Mouse (Mus musculus) heart, adult 18-20 months (tissue): ENCODE results near the gene Hoxb8. TPM values are rescaled to one million over a fixed set of nuclear protein-coding genes. Genes with fewer than 3 reads are reported as not detected.

Source experiments
- DNase-seq, 2 experiments: peaks; one replicate each; pipeline ENCODE4 v3.0.0; 2021 to 2022; ENCODE audit warnings: mixed read lengths in 1 of 2
- total RNA-seq, 2 experiments: library from RNA; stranded (reverse); gene quantifications; 2 replicates each; pipeline ENCODE4 v1.2.3; 2021

Hoxb8 gene
- total RNA-seq, 2 experiments from 2014 or later = not detected

DNA sequence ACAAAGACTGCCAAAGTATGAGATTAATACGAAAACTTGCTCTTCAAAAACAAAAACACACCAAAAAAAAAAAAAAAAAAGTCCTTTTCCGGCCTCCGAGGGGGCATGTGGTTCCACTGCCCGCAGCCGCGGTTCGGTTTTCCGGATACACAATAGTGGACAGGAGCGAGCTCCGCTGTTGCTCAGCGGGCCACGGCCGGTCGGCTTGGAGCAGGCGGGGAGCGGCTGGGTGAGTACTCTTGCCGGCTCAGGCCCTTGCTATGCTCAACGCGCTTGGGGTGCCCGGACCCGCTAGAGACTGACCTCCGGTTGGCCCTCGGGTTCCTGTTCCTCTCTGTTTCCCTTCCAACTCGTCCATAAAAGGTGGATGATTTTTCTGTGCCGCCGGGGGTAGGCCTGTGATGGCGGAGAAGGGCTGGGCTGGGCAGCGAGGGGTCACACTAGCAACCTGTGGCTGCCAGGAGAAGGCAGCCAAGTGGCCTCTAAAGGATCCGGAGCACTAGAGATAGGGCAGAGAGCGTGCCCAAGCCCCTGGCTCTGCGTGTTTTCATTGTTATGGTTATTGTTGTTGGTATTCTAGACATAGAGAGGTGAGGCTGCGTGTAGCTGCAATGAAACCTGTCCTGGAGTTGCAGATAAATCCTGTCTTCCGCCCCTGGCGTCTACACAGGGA lies 33.1 kb downstream of the Hoxb8 start:
- DNase-seq = no peak

DNA sequence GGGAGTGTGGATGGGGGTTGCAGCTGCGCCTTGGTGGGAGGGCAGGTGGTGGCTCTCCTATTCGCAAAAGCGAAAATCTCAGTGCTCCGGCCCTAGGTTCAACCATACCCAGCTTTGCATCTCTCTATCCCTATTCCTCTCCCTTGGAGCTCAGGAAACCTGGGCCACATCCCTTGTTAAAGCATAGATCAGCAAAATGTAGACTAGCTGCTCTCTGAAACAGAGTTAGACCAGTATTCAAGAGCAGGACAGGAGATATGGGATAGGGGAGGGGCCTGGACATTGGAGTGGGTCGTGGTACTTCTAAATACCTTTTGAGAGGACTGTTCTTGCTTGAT lies 33.6 kb downstream of the Hoxb8 start:
- DNase-seq = no peak

DNA sequence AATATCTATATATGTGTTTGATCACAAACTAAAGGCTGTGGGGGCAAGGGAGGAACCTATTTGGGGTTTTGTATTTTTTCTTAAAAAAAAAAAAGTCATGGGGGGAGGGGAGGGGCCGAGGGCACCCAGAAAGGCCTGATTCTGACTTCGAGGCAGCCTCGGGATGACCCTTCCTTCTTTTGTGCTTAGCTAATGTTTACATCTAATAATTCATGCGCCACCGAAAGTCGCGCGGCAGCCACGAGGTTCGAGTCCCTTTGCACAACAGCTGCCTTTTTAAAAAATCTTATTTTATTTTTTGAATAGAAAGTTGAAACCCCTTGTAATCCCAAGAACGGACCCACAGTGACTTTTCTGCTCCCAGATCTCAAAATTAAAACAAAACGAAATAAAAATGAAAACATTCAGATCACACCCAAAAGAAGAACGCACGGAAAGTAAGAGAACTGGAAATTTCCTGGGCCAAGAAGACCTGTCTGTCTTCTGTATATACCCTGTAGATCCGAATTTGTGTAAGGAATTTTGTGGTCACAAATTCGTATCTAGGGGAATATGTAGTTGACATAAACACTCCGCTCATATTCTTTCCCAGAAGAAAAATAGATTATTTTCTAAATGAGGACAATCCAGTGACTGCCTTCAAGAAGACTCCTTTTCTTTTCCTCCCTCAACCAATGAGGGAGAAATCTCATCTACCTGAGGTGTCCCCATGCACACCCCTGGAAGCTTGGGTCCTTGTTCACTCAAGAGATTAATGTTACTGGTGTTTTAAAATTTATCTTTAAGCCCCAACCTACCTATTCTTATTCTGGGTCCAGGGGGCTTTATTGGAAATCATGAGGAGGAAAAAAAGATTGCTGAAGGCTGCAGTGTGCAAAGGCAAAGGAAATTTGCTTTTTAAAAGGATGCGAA lies 35.2 kb downstream of the Hoxb8 start:
- no peak for DNase-seq

DNA sequence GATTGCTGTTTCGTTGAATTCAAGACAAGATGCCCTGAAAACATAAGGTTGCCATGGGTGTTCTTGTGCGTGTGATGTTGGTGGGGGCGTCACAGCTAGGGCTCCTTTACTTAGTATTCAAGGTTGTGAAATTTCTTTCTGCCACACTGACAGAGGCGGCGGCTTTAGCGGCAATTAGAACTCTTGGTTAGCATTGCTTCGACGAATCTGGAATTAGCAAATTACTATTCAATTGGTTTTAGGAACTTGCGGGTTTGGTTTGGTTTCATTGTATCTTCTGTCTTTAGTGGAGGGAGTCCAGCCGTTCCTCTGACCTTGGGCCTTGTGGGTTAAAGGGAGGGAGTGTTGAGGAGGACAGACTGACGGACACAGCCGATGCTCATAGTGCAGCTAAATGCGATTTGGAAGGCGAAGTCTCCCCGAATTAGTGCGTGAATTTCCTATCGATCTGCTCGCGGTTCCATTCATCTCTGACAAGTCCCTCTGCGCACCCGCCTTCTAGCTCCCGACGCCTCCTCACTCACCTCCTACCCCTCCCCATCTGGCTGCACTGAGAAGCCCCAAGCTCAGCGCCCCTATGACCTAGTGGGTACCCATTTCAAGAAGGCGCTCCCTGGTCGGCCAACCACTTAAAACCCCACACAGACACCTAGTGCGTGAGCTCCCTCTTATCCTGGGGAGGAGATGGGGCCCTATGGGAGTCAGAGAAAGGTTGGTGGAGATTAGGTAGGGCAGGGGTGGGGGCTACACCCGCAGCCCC lies 36.1 kb downstream of the Hoxb8 start, which contains the start of gene Hoxb4:
Gene Hoxb4 (plus strand): TSS at position 660 of the 760 bp plus-strand sequence.
- no peak for DNase-seq

DNA sequence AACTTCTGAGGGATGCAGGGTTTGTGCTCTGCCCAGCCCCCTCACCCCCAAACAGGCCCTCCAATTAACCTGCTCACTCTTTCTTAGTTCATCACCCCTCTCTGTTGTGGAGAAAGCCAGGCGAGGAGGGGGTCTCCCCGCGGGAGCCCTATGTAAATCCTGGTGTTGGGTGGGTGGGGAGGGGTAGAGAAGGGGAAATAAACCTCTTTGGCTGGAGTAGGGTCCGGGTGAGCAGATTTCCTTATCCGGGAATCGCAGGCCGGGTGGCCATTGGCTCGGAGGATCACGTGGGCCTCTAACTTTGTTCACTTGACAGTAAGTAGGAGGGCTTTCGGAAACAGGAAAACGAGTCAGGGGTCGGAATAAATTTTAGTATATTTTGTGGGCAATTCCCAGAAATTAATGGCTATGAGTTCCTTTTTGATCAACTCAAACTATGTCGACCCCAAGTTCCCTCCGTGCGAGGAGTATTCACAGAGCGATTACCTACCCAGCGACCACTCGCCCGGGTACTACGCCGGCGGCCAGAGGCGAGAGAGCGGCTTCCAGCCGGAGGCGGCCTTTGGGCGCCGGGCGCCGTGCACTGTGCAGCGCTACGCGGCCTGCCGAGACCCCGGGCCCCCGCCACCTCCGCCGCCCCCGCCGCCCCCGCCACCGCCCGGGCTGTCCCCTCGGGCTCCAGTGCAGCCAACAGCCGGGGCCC lies 36.8 kb downstream of the Hoxb8 start:
- peak; percentile 59 to 78 for DNase-seq

DNA sequence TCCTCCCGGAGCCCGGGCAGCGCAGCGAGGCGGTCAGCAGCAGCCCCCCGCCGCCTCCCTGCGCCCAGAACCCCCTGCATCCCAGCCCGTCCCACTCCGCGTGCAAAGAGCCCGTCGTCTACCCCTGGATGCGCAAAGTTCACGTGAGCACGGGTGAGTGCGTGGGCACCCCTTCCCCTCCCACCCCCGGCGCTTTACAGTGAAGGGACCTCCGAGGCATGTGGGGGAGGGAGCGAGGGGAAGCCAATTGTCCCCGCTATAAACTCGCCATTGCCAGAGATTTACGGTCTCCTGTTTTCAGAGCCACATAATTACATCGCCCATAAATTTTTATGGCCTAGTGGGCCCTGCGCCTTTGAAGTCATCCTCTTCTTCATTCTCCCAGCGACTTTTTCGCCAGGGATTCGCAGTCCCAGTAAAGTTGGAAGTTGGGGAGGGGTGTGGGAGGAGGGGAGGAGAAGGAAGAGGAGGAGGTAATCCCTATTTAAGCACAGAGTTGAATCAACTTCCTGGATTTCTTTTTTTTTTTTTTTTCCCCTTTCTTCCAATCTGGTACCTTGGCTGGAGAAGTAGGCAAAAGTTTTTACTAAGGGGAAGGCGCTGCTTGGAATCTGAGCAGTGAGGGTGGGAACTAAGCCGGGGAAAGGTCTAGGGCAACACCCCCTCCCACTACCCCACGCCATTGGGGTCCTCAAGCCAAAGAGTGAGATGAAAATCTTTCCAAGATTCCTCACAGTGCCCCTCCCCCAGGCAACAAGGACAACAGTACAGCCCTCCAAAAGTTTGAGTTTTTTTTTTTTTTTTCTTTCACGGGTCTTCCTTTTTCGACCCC lies 37.6 kb downstream of the Hoxb8 start:
- peak in 1 of 2 experiments; percentile 29 for DNase-seq

DNA sequence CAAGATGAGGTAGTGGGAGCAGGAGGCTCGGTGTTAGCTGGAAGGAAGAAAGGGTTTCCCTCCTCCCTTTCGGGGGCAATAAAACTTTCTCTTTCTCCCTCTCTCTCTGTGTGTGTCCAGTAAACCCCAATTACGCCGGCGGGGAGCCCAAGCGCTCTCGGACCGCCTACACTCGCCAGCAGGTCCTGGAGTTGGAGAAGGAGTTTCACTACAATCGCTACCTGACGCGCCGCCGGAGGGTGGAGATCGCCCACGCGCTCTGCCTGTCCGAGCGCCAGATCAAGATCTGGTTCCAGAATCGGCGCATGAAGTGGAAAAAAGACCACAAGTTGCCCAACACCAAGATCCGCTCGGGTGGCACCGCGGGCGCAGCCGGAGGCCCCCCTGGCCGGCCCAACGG lies 38.2 kb downstream of the Hoxb8 start:
- no peak for DNase-seq

DNA sequence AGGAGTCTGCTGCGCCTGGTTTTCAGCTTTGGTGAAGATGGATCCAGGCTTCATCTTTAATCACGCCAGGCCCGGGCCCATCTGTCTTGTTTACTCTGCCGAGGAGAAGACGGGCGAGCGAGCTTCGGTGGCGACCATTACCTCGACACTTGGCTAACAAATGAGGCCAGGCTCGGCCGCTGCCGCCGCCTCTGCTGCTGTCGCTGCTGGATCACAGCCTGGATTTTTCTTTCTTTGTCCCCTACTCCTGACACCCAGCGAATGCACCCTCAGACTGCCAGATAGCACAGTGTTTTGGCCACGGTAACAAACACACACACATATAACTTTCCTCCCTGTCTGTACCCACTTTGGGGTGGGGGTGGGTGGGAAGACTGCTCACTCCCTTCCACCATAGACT lies 39.0 kb downstream of the Hoxb8 start:
- DNase-seq = no peak

DNA sequence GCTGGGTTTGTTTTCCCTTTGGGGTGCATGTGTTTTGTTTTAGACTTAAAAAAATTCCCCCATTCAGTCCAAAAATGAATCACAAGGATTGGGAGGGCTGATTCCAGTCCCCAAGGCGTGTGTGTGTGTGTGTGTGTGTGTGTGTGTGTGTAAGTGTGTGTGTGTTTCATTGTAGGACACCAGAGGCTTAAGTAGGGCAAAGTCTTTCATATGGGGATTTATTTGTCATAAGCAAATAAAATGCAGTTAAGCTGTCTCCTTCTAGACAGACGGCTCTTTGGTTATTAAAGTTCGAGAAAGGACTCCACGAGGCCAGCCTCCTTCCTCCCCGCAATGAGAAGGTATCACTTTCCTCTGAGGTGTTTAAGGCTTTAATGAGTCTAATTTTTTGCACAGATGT lies 40.1 kb downstream of the Hoxb8 start:
- no peak for DNase-seq

DNA sequence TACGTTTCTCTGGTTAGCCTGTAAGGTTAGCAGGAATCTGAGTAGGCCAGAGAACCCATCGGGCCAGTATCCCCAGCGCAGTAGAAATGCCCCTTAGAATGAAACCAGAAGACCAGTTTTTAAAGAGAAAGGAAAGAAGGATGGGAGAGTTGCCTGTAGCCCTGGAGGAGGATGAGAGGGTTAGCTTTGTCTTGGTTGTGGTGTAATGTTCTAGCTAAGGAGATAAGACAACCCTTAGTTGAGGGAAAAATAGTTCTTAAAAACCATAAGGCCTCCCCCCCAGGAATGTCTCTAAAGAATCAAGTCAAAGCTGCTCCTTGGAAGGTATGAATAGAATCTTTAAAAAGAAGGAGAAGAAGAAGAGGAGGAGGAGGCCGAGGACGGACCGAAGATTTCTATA lies 41.0 kb downstream of the Hoxb8 start:
- no peak for DNase-seq

DNA sequence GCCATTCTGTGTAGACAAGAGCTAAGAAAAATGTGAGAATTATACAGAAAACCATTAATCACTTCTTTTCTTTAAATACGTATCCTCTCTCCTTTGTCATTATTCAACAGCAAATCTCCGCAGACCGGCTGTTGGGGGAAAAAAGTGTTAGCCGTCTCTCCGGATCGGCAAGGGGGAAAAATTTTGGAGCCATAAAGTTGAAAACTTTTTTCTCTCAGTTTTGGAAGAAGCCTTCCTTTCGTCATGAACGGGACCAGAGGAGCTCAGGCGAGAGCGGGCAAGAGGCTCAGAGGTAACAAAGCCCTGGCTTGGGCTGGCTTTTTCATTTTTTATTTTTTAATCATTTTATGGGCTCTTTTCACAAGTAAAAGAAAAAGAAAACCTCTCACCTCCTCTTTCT lies 41.4 kb downstream of the Hoxb8 start, which contains the start of gene Hoxb3:
Gene Hoxb3 (plus strand): TSS at position 173 of the 400 bp plus-strand sequence.
- no peak for DNase-seq

DNA sequence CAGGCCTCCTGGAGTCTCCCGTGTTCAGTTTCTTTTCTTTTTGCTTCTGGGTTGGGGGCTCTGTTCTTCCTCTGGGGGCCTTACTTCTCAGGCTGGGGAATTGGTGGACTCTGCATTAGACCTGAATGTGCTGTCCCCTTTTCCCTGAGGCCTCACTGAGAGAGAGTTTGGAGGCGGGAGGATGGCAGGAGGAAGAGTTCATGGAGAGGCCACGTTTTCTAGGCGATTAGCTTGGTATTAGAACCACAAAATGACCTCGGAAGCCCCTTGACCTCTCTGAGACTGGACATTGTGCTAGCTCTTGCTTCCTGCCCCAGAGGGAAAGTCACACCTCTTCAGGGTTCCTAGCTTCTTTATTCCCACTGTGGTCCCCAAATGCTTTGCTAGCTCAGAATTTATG lies 42.4 kb downstream of the Hoxb8 start:
- DNase-seq = no peak

DNA sequence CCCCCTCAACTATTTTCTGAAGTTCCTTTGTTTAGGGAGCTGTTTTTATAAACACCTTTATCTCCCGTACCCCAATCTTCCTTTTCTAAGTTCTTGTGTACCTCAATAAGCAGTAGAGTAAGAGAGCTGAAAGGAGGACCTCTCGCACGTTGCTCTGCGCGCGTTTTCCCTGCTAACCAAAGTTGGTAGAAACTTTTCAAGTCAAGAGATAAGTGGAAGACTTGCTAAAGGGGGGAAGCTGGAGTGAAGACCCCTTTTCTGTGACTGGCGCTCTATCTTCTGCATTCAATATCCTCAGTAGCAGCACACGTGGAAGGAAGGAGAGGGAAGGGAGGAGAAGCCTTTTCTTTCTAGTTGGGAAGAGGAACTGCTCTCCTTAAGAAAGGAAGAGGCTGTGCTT lies 43.3 kb downstream of the Hoxb8 start:
- no peak for DNase-seq

DNA sequence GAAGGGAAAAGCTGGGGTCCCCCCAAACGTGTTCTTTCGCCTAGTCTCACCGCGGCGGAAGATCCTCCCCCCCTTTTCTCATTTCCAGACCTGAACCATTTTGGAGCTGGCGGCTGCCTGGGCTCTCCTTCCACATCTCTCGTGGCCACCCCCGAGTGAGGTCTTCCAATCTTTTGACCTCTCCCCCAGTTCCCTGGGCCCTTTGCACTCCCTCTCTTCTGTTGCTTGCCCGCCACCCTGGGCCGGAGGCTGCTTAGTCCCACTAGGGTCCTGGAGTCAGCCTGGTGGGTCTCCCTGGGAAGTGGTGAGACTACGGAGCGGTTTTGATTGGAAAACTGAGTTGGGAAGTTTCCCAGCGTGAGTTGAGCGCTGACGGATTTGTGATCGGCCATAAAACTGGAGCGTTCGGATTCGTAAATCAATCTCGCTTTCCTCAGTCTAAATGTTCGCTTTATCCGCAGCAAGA lies 44.1 kb downstream of the Hoxb8 start:
- DNase-seq = no peak

DNA sequence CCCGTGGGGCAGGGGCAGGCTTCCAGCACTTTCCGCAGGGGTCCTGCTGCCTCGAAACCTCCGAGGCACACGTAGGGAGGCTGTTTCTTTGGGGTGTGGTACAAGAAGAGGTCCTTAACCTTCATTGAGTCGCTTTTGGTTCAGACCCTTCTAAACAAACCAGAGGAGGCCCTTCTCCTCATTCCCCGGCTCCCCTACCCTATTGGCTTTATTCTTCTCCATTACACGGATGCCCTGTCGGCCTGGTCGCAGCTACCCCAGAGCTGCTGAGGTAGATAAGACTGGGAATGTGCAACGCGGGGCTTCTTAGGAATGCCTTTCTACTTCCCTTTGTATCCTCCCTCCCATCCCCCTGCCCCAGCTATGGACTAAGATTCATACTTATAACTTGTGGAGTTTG lies 45.0 kb downstream of the Hoxb8 start:
- DNase-seq = no peak

DNA sequence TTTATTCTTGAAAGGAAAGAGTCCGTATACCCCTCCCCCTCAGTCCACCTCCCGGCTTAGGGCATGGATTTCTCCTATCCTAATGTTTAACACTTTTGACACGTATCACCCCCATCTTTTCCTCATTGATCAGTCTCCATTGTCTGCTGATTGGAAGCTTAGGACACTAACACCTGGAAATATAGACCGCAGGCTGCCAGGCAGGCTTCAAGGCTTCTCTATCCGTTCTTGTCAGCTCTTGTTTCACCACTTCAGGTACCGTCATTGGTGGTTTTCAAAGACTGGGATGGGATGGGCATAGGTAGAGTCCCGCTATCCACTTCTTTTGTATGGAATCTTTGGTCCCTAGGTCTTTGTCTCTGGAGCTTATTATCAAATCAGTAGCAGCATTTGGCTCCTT lies 45.4 kb downstream of the Hoxb8 start:
- DNase-seq = no peak

DNA sequence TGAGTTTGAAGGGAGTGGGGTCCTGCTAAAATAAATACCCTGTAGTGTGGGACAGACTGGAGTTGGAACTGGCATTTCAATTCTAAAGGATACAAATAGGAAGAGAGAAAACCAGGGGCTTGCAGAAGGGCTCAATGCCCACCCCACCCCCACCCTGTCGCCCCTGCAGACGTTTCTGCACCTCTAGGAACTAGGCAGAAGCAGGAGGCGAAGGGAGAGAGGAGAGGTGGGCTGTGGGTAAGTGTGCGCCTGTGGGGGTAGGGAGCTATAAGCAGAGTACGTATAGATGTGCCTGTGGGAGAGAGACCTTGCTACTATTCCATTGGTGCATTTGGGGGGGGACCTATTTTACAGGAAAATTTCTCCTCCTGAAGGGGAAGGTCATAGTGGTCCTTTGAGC lies 46.0 kb downstream of the Hoxb8 start:
- DNase-seq = no peak

DNA sequence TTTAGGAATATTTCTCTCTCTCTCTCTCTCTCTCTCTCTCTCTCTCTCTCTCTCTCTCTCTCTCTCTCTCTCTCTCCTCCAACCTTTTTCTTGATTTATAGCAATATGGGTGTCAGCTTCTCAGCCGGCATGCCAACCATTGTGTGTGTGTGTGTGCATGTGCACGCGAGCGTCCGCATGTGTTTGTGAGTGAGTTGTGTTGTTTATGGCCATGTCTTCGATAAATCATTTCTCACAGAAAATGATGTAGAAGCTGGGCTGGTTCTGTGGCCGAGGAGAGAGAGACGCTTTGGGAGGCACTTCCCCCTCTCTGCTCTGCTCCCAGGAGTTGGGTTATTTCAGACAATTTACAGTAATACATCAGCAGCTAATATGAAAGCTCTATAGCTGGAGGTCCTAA lies 46.9 kb downstream of the Hoxb8 start:
- DNase-seq = no peak

DNA sequence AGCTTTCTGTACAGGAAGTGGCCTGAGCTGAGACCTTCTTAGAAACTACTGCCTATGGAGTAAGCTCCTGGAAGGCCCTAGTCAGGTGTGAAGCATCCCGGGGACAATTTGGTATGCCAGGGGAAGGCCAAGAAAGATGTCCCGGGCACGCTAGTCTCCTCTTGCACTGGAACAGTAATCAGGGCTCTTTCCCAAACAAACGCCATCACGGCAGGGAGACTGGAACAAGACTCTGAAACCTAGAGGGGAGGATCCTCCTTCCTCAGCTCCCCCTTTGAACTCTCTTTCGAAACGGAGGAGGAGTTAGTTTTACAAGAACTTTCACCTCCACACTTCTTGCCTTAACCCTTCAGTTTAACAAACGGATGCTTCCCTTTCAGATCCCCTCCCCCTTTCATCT lies 50.4 kb downstream of the Hoxb8 start:
- no peak for DNase-seq

DNA sequence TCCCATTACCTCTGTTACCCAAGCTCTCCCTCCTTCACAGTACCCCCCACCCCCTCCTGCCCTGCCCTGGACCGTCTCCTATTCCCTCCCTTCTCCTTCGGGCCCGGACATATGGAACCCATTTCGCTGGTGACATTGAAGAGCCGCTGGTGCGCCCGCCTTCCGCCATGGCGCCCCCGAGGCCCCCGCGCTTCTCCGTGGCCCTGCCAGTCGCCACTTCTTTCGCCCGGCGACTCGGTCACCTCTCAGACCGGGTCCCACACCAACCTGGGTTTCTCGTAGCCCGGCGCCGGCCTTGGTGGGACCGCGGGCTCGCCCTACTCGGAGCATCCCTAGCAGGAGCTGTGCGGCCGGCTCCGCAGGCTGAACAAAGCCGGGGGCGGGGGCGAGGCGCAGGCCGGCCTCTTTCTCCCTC lies 50.9 kb downstream of the Hoxb8 start:
- DNase-seq = no peak
